Mouse (Mus musculus): Measurements from ENCODE around the gene Tnfrsf13b. TPM values are rescaled to one million over a fixed set of nuclear protein-coding genes. Genes with fewer than 3 reads are reported as not detected.
A peak's percentile ranks its signal among the peaks of the same experiment; 100 is the strongest.

The Tnfrsf13b gene
- 260 and 365 TPM in 2 replicates for total RNA-seq (2012; rRNA removed)
- 338 and 355 TPM in 2 replicates for total RNA-seq (2014; rRNA removed)
- 299 and 356 TPM in 2 replicates for polyA plus RNA-seq (2012; ENCODE audit: insufficient read length, low read depth)

GRCm38 (mm10) chr11:61126606-61127355 is at the start of gene Tnfrsf13b:
Gene Tnfrsf13b, plus strand, starts transcription at chr11:61126755.
- Histone ChIP-seq H3K27me3 (replicated peaks) (no peaks in the 10 kb centered on the region), H3K9ac (ENCODE audit: insufficient read depth, low read depth) (peak within 1 kb of the TSS; percentile 89), H3K36me3 (replicated peaks in 1 of 2; ENCODE audit: control insufficient read depth in 1 of 2, insufficient read depth in 1 of 2, low read length in 1 of 2) (peaks cover 0 to 9% of the 10 kb centered on the region in 2 experiments), H3K79me2 (replicated peaks; ENCODE audit: control insufficient read depth, extremely low read depth, insufficient read depth, poor library complexity, severe bottlenecking) (peaks cover 42% of the 10 kb centered on the region), H3K27ac (ENCODE audit: insufficient read depth, low read depth) (peak within 1 kb of the TSS; percentile 98), H3K9me3 (replicated peaks; ENCODE audit: low read length) (no peaks in the 10 kb centered on the region), H3K4me3 (replicated peaks in 1 of 3; ENCODE audit: low read depth in 2 of 3, low read length in 2 of 3, poor library complexity in 1 of 3) (peak within 1 kb of the TSS; percentile 59 to 82 (median 78)), H3K4me2 (ENCODE audit: insufficient read depth, low read depth, poor library complexity, severe bottlenecking) (peak within 1 kb of the TSS; percentile 56), H3K4me1 (ENCODE audit: control insufficient read depth in 1 of 2, insufficient read depth in 2 of 2) (peaks cover 31 to 75% of the 10 kb centered on the region in 2 experiments)
- TF ChIP-seq ZNF384 (IDR thresholded peaks at IDR 0.05; ENCODE audit: low read depth, low read length) (no peak; the same call in 1 of the 2 replicates), HCFC1 (IDR thresholded peaks at IDR 0.05; ENCODE audit: low read depth, low read length) (peak; percentile 67), ZKSCAN1 (IDR thresholded peaks at IDR 0.05; ENCODE audit: borderline replicate concordance, low read depth, low read length) (no peak), ETS1 (conservative IDR thresholded peaks at IDR 0.05; ENCODE audit: low read depth, low read length) (peak; percentile 90), GABPA (IDR thresholded peaks at IDR 0.05; ENCODE audit: insufficient replicate concordance, low read depth, low read length) (no peak), BHLHE40 (IDR thresholded peaks at IDR 0.05; ENCODE audit: low read depth, low read length) (peak; percentile 82), MAZ (IDR thresholded peaks at IDR 0.05; ENCODE audit: low read depth, low read length) (0 out of 2 replicates have a peak, but pooled peaks have one; percentile 39), TCF12 (IDR thresholded peaks at IDR 0.05; ENCODE audit: low read depth, low read length) (peak; percentile 98), RCOR1 (conservative IDR thresholded peaks at IDR 0.05; ENCODE audit: low read depth, low read length) (no peak; the same call in 1 of the 2 replicates), NELFE (IDR thresholded peaks at IDR 0.05; ENCODE audit: low read depth, low read length) (peak; percentile 94), EP300 (IDR thresholded peaks at IDR 0.05; ENCODE audit: low read length) (peak; percentile 89), NRF1 (IDR thresholded peaks at IDR 0.05; ENCODE audit: low read depth, low read length) (peak; percentile 93), SMC3 (IDR thresholded peaks at IDR 0.05; ENCODE audit: low read depth, low read length) (peak; percentile 21; the same call in 1 of the 2 replicates), POLR2A (IDR thresholded peaks at IDR 0.05; ENCODE audit: low read depth, low read length) (peak; percentile 98), UBTF (IDR thresholded peaks at IDR 0.05; ENCODE audit: low read depth, low read length) (peak; percentile 94), MYC (IDR thresholded peaks at IDR 0.05; ENCODE audit: low read depth, low read length) (peak; percentile 93), ZMIZ1 (IDR thresholded peaks at IDR 0.05; ENCODE audit: low read depth, low read length) (peak; percentile 95), MEF2A (IDR thresholded peaks at IDR 0.05; ENCODE audit: borderline replicate concordance, low read depth, low read length) (peak; percentile 99), SIN3A (IDR thresholded peaks at IDR 0.05; ENCODE audit: low read length) (peak; percentile 59), MAFK (IDR thresholded peaks at IDR 0.05; ENCODE audit: insufficient replicate concordance, low read length) (0 out of 2 replicates have a peak, but pooled peaks have one; percentile 12), MXI1 (IDR thresholded peaks at IDR 0.05; ENCODE audit: low read depth, low read length) (peak; percentile 86; the same call in 1 of the 2 replicates), TBP (conservative IDR thresholded peaks at IDR 0.05; ENCODE audit: low read depth, low read length) (peak; percentile 95), IRF4 (IDR thresholded peaks at IDR 0.05; ENCODE audit: low read depth, low read length) (peak; percentile 88), MAX (IDR thresholded peaks at IDR 0.05; ENCODE audit: low read length) (peak; percentile 88), JUN (IDR thresholded peaks at IDR 0.05; ENCODE audit: insufficient read depth, low read depth, low read length) (peak; percentile 40; the same call in 1 of the 2 replicates), E2F4 (IDR thresholded peaks at IDR 0.05; ENCODE audit: insufficient replicate concordance, low read depth, low read length) (no peak), ELF1 (IDR thresholded peaks at IDR 0.05; ENCODE audit: low read depth, low read length) (peak; percentile 60; the same call in 1 of the 2 replicates), POLR2AphosphoS2 (IDR thresholded peaks at IDR 0.05; ENCODE audit: low read depth, low read length) (no peak; the same call in none of the 2 replicates), RAD21 (IDR thresholded peaks at IDR 0.05; ENCODE audit: low read depth, low read length) (no peak; the same call in 1 of the 2 replicates)
- in situ Hi-C loops (cut with MboI; ENCODE audit: low pct_ligation_motif_present, low pct_unique_long_range_greater_than_20kb, low sequenced_read_pairs) (no loop called here), dilution Hi-C loops (cut with MboI; ENCODE audit: extremely low pct_ligation_motif_present, extremely low pct_unique_long_range_greater_than_20kb, low sequenced_read_pairs) (no loop called here)
- peak; percentile 96 for DNase-seq (ENCODE audit: extremely low read depth)
